Mouse (Mus musculus) embryonic facial prominence, embryonic 12.5 days (tissue): ENCODE results near the gene Defb42. TPM values are rescaled to one million over a fixed set of nuclear protein-coding genes. Genes with fewer than 3 reads are reported as not detected.

Source experiments
- ATAC-seq: fragments of 200-750 bp; cut with Nextera tagmentation; 2 replicates; pipeline ENCODE4 v1.8.0; 2017; ENCODE audit not compliant: insufficient number of reproducible peaks, insufficient read depth, low FRiP score, low TSS enrichment
- H3K27ac ChIP-seq: fragments of 300-500 bp; sonication (generic); 2 replicates; pipeline ENCODE4 v1.5.1; 2016; ENCODE audit warnings: mild to moderate bottlenecking
- H3K27me3 ChIP-seq: fragments of 300-500 bp; sonication (generic); 2 replicates; pipeline ENCODE4 v1.6.1; 2016; ENCODE audit warnings: mild to moderate bottlenecking, moderate library complexity
- H3K36me3 ChIP-seq: fragments of 300-500 bp; sonication (generic); 2 replicates; pipeline ENCODE4 v1.6.1; 2016; ENCODE audit warnings: mild to moderate bottlenecking
- H3K4me1 ChIP-seq: fragments of 300-500 bp; sonication (generic); 2 replicates; pipeline ENCODE4 v1.6.1; 2016
- H3K4me2 ChIP-seq: fragments of 300-500 bp; sonication (generic); replicated peaks from 2 replicates; pipeline ENCODE4 v1.6.1; 2016; ENCODE audit warnings: mild to moderate bottlenecking, moderate library complexity
- H3K4me3 ChIP-seq: fragments of 300-500 bp; sonication (generic); 2 replicates; pipeline ENCODE4 v1.5.1; 2016; ENCODE audit warnings: mild to moderate bottlenecking
- H3K9ac ChIP-seq: fragments of 300-500 bp; sonication (generic); 2 replicates; pipeline ENCODE4 v1.6.1; 2016; ENCODE audit warnings: mild to moderate bottlenecking, moderate library complexity
- H3K9me3 ChIP-seq: fragments of 300-500 bp; sonication (generic); 2 replicates; pipeline ENCODE4 v1.6.1; 2016; ENCODE audit warnings: mild to moderate bottlenecking, moderate library complexity
- WGBS: fragments of 180-500 bp; shearing (Covaris S2); methylation state at CpG from one replicate; pipeline ENCODE4 v1.1.7; 2016; 5-methylcytosine and 5-hydroxymethylcytosine counted together
- polyA plus RNA-seq: library from polyadenylated mRNA; unstranded; fragments of >200 nt; fragmentation: Nextera tagmentation; extraction: Ambion mirVana; gene quantifications from 2 replicates; pipeline ENCODE4 v1.2.1, GENCODE M21; 2016

Defb42 gene
- polyA plus RNA-seq, 1 experiment from 2014 or later = not detected

- Histone ChIP-seq H3K4me2 (no peak overlapping the region), H3K27me3 (no peaks in the 10 kb centered on the region), H3K9ac (no peak overlapping the region), H3K9me3 (no peaks in the 10 kb centered on the region), H3K4me1 (no peaks in the 10 kb centered on the region), H3K27ac (no peak overlapping the region), H3K4me3 (no peak overlapping the region), H3K36me3 (no peaks in the 10 kb centered on the region)
- ATAC-seq = no peak
- 69% methylated on average over 2 of the region's 2 CpGs for WGBS
These were observed 15.4 kb downstream of the Defb42 start for GRCm38 (mm10) chr14:63062184-63062583.

GRCm38 (mm10) chr14:63065391-63065790 lies 18.6 kb downstream of the Defb42 start:
- ATAC-seq = no peak
- H3K9ac ChIP-seq = no peak overlapping the region
- H3K27me3 ChIP-seq = no peaks in the 10 kb centered on the region
- H3K36me3 ChIP-seq = no peaks in the 10 kb centered on the region
- H3K27ac ChIP-seq = no peak overlapping the region
- WGBS = 70% methylated on average over 5 of the region's 5 CpGs
- H3K4me3 ChIP-seq = no peak overlapping the region
- H3K4me2 ChIP-seq = no peak overlapping the region
- no peaks in the 10 kb centered on the region for H3K4me1 ChIP-seq
- no peaks in the 10 kb centered on the region for H3K9me3 ChIP-seq

DNA sequence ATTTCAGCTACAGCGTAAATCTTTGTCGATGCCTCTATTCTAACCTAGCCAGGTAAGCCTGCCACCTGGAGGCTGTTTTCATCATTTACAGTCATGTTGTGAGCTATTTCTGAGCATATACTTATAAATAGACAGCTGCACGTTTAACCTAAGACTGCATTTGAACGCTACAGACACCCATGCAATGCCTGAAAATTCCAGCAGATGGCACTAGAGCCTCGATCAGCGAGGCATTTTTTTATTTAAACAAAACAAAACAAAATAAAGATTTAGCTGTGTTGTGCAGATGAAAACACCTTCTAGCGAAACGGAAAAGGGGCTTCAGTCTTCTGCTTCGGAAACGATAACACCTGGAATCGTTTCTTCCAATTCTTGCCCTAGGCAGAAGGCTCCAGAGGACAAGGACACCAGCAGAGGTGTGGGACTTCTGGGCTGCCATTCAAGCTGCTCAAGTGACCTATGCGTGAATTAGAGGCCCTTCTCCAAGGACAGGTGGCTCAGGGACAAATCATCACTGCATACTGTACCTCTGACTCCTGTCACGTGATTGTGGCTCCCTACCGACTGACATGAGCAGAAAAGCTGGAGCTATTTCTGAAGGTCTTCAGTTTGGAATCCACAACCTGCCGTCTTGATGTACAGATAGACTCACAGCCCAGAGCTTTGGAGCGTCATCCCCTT lies 20.0 kb downstream of the Defb42 start:
- no peak overlapping the region; the same call in 1 of the 2 replicates for H3K9ac ChIP-seq

GRCm38 (mm10) chr14:63067708-63068107 lies 20.9 kb downstream of the Defb42 start:
- Histone ChIP-seq H3K4me3 (no peak overlapping the region), H3K27me3 (no peaks in the 10 kb centered on the region), H3K27ac (no peak overlapping the region), H3K4me1 (no peaks in the 10 kb centered on the region), H3K4me2 (no peak overlapping the region), H3K9me3 (no peaks in the 10 kb centered on the region), H3K36me3 (no peaks in the 10 kb centered on the region), H3K9ac (no peak overlapping the region)
- 77% methylated on average over 15 of the region's 15 CpGs for WGBS
- ATAC-seq = no peak

More for the DNA sequence above, 20.0 kb downstream of the Defb42 start:
- no peak overlapping the region for H3K4me2 ChIP-seq
- no peak for ATAC-seq
- H3K27me3 ChIP-seq = no peaks in the 10 kb centered on the region
- no peak overlapping the region for H3K27ac ChIP-seq
- no peaks in the 10 kb centered on the region for H3K9me3 ChIP-seq
- no peaks in the 10 kb centered on the region for H3K4me1 ChIP-seq
- no peak overlapping the region for H3K4me3 ChIP-seq
- no peaks in the 10 kb centered on the region for H3K36me3 ChIP-seq
- 31% methylated on average over 16 of the region's 16 CpGs for WGBS

Other genes with a start within 250 kb of the Defb42 start
- gene Wdfy2, start 209.3 kb upstream of the Defb42 start, polyA plus RNA-seq = 11.1 and 11.7 TPM in 2 replicates
- gene Defb48, start 62.5 kb upstream of the Defb42 start, polyA plus RNA-seq = not detected in 2 replicates
- gene Defb47, start 48.9 kb upstream of the Defb42 start, polyA plus RNA-seq = not detected in 2 replicates
- gene Defb43, start 35.2 kb upstream of the Defb42 start, polyA plus RNA-seq = not detected in 2 replicates
- not detected in 2 replicates for gene Defb30, start 3.0 kb downstream of the Defb42 start, polyA plus RNA-seq